Mouse (Mus musculus) neutrophil, adult 5-6 weeks (primary cell): ENCODE data around the gene Bad. TPM values are rescaled to one million over a fixed set of nuclear protein-coding genes. Genes with fewer than 3 reads are reported as not detected.
A peak's percentile ranks its signal among the peaks of the same experiment; 100 is the strongest.
"Not testable (repeated sequence)": the region's sequence is repeated elsewhere in the genome, so short reads cannot be mapped to it uniquely, and the experiment has no call there.

ENCODE experiments used
- ATAC-seq: fragments of 151-379, 151-347 bp; 2 replicates; pipeline ENCODE4 v1.8.0; 2017; ENCODE audit warnings: mild to moderate bottlenecking, moderate TSS enrichment; ENCODE audit not compliant: insufficient number of reproducible peaks, poor library complexity, low FRiP score, severe bottlenecking; ENCODE audit errors: extremely low read depth
- total RNA-seq: library from RNA; stranded (forward); fragments of 200-1000 nt; gene quantifications from 2 replicates; pipeline ENCODE4 v1.2.3, GENCODE M21; 2017

Bad gene
- 30.8 and 35.0 TPM in 2 replicates for total RNA-seq

DNA sequence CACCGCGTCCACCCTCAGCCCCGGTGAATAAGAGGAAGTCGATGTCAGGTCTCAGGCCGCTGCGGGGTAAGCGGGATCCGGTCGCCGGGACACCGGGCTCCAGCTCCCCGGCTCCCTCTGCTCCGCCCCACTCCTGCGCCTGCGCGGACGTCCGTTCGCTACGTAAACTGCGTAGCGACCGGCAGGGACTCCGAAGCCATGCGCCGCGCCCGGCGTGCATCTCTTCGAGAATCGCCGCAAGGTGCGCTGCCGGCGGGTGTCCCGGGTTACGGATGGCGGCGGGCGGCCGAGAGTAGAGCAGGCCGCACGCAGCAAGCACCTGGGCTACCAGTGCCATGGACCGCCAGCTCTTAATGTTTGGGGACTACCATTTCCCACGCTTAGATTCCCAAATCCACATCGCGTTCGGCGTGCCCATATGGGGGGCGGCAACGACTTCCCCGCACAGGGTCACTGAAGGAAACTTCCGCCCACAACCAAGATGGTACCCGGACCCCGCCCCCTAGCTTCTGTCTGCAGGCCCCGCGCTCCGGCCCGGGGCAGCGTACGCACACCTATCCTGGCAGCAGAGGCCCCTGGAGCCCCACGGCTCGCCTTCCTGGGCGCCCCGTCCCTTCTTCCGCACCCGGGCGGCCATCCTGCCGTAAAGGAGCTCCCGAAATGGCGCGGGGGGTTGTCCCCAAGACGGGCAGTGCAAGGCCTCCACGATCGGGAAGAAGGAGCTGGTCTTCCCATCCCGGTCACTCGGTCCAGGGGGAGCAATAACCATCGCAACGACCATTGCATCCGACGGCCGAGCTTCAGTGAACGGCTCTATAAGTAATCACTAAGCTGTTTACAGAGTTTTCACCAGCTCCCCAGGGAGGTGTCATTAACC, at the start of gene Bad:
Gene Bad, plus strand, starts transcription at position 490 of the 877 bp plus-strand sequence.
- peak; percentile 74 for ATAC-seq

- no peak for ATAC-seq
Observed at GRCm38 (mm10) chr19:6892512-6892911, 49.1 kb upstream of the Bad start.

DNA sequence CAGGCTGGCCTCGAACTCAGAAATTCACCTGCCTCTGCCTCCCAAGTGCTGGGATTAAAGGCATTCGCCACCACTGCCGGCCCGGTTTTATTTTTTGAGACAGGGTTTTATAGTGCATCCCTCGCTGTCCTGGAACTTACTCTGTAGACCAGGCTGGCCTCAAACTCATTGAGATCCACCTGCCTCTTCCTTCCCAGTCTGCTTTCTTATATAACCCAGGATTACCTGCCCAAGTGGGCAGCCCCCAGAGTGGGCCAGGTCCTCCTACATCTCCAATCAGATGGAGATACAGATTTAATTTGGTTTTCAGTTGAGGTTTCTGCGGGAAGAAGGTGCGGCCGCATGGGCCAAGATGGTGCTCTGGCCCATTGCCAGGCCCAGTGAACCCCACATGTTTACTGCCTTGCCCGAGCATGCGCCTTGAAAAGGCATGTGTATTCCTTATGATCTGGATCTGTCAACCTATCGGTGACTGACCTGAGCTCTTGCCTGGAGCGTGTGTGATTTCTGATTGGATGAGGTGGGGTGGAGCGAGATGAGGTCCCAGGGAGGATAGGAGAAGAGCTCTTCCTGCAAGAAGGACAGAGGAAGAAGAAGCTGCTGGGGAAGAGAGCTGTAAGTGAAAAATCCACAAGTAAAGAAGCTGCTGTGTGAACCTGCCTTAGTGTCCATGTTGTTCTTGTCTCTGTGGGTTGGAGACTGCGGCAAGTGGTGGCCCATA, 47.8 kb upstream of the Bad start:
- no peak for ATAC-seq

DNA sequence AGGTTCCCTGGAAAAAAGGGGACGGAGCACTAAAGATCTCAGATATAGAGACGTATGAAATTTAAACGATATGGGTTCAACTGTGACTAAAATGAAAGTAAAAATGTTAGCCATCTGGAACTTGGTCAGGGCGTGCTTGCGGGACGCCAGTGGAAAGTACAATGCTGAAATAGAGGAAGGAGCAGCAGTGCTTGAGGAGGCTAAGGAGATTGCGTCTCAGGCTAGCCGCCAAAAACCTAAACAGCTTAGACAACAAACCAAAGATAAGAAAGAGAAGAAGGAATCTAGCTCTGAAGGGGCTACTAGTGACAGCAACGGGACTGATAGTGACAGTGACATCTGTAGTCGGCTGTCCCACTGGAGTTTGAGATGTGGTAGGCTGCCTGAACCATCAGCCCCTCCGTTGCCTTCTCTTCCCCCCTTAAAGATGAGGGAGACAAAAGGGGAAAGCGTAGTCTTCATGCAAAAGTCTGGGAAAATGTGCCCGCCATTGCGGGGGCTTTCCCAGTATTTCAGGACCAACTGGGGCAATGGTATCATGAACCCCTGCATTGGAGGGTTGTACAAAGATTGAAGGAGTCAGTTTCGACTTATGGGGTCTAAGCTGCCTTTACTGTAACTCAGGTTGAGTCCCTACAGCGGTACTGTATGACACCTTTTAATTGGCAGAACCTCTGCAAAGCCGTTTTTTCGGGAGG, 45.9 kb upstream of the Bad start:
- ATAC-seq, result not testable (repeated sequence)

DNA sequence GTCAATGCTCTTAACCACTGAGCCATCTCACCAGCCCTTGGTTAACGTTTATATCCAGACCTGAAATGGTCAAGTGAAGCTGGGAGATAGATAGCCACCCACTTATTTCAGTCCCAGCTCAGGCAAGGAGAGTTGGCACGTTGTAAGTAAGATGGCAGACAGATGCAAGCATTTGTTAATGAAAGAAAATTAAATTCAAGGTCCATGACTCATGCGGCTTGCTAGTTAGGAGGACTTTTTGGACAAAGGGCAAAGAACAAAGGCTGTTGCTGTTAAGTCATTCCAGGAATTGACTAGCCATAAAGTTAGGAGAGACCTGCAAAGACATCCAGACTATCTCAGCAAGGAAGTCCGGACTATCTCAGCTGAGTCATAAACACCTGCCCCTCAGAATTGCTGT, 42.0 kb upstream of the Bad start:
- no peak for ATAC-seq

GRCm38 (mm10) chr19:6903031-6903430, 38.6 kb upstream of the Bad start:
- no peak for ATAC-seq

GRCm38 (mm10) chr19:6904846-6905245, 36.8 kb upstream of the Bad start:
- no peak for ATAC-seq

GRCm38 (mm10) chr19:6905498-6906159, 36.0 kb upstream of the Bad start:
- no peak for ATAC-seq

DNA sequence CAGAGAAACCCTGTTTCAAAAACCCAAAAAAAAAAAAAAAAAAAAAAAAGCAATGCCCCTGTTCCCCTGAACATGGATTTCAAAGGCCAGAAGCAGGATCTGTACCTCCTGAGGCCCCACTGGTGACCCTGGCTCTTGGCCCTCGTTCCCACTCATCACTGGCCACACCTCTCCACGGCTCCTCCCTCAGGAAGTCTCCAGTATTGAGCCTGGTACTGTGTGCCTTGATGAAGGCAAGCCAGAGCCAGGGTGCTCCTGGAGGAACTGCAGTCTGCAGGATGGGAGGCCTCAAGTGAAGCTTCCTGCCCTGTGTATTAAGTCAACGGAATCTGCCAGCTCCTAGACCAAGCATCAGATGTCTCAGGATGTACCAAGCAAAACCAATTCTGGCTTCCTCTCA, 35.5 kb upstream of the Bad start:
- ATAC-seq, result no peak

DNA sequence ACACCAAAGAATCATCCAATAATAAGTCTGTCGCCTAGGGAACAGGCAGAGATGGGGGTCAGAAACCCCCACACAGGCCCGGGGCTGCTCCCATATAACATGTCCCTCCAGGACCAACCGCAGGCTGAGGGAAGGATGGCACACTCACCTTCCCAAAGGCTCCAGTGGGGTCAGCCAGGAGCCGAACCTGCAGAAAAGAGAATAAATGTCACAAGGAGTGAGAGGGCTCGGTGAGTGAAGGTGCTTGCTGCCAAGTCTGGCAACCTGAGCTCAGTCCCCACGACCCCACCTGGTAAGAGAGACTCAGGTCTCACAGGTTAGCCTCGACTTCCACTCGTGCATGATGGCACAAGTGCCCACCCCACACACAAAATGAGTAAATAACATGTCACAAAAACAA, 34.6 kb upstream of the Bad start:
- ATAC-seq, result no peak

DNA sequence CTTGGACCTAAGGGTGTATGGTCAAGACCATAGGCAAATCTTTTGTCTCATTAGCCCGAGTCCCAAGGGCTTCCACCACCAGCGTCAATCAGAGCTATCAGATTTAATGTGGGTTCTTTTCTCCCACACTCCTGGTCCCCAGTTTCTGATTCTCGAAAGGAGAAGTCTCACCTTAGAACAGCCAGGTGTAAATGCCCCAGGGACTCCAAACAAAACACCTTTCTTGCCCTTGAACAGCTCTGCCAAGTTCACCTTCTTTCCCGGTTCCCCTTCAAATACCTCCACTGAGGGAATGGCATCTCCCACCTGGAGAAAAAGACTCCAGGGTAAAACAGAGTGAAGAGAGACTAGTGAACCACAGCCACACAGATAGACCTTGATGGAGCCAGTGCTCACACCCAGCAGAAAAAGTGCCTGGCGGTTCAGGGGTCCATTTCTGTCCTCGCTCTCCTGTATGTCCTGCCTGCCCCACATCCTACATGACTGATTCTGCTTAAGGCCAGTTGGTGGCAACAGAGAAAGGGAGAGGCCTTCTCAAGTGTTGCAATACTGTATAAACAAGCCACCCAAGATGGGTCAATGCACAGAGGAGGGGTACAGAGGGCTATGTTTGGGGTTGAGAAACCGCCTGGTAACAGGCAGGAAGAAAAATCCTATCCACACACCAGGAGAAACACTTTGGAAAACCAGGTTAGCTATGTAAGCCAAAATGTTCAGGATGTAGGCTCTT, 33.7 kb upstream of the Bad start:
- ATAC-seq, result no peak

GRCm38 (mm10) chr19:6909021-6909420, 32.6 kb upstream of the Bad start:
- no peak for ATAC-seq

GRCm38 (mm10) chr19:6909507-6910289, 32.0 kb upstream of the Bad start, which contains the start of the genes Trmt112 and Prdx5:
Gene Trmt112 (plus strand): TSS chr19:6909698.
Gene Prdx5 (minus strand): TSS chr19:6910106.
- ATAC-seq, result peak; percentile 74

DNA sequence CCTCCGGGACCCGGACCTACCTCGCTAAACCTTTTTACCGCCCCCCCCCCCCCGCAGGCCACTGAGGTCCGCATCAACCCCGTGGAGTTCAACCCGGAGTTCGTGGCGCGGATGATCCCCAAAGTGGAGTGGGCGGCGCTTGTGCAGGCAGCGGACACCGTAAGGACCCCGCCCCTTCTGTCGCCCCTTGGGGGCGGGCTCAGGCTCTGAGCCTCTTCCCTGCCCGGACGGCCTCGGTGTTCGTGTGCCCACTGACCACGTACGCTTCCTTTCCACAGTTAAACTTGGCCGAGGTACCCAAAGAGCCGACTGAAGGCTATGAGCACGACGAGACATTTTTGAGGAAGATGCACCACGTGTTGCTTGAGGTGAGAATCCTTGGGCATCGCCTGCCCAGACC, 31.4 kb upstream of the Bad start:
- not testable (repeated sequence) for ATAC-seq

GRCm38 (mm10) chr19:6911101-6912074, 30.3 kb upstream of the Bad start:
- no peak for ATAC-seq

GRCm38 (mm10) chr19:6912205-6912970, 29.3 kb upstream of the Bad start:
- ATAC-seq, result no peak
